Mouse (Mus musculus) bone marrow, adult 2 months (tissue): ENCODE measurements around the gene Fbxl5. TPM values are rescaled to one million over a fixed set of nuclear protein-coding genes. Genes with fewer than 3 reads are reported as not detected.

Source experiments
- H3K27ac ChIP-seq: fragments of 200-500 bp; 2 replicates; pipeline ENCODE4 v1.5.1; 2012; ENCODE audit warnings: low read depth, mild to moderate bottlenecking, control low read depth, inconsistent platforms, low read length; ENCODE audit not compliant: control insufficient read depth, poor library complexity, insufficient read depth
- H3K4me1 ChIP-seq: fragments of 200-500 bp; 2 replicates; pipeline ENCODE4 v1.6.1; 2011; ENCODE audit warnings: low read length; ENCODE audit not compliant: control insufficient read depth, insufficient read depth
- H3K4me3 ChIP-seq: fragments of 200-500 bp; replicated peaks from 2 replicates; pipeline ENCODE3; 2011; ENCODE audit warnings: mild to moderate bottlenecking, low read depth, low read length, control low read depth; ENCODE audit not compliant: control insufficient read depth
- CTCF ChIP-seq: fragments of 200-500 bp; IDR thresholded peaks from 2 replicates; pipeline ENCODE4 v1.5.1; 2011; ENCODE audit warnings: low read length, control low read depth; ENCODE audit not compliant: control insufficient read depth, insufficient read depth
- POLR2A ChIP-seq: fragments of 200-500 bp; IDR thresholded peaks from 2 replicates; pipeline ENCODE4 v1.6.1; 2011; ENCODE audit warnings: low read depth, mild to moderate bottlenecking, control low read depth, low read length, borderline replicate concordance; ENCODE audit not compliant: control insufficient read depth
- WGBS: fragments of 180-500 bp; shearing (Covaris S2); methylation state at CpG from one replicate; pipeline ENCODE4 v1.1.7; 2018; 5-methylcytosine and 5-hydroxymethylcytosine counted together
- polyA plus RNA-seq: library from polyadenylated mRNA; stranded (reverse); fragments of >200 nt; gene quantifications from 2 replicates; pipeline ENCODE4 v1.2.4, GENCODE M21; 2011; ENCODE audit warnings: low replicate concordance; ENCODE audit not compliant: missing spikeins, insufficient read depth, insufficient read length

Gene Fbxl5
- polyA plus RNA-seq, 1 experiment: 22.8 TPM

GRCm38 (mm10) chr5:43822824-43823223 lies 1.4 kb upstream of the Fbxl5 start:
- peaks cover 4% of the 10 kb centered on the region for H3K4me1 ChIP-seq
- no peak overlapping the region for H3K4me3 ChIP-seq
- 69% methylated on average over 3 of the region's 3 CpGs for WGBS
- no peak overlapping the region for H3K27ac ChIP-seq
- TF ChIP-seq POLR2A (no peak), CTCF (no peak)

- Histone ChIP-seq H3K27ac (no peak overlapping the region), H3K4me3 (no peak overlapping the region), H3K4me1 (peaks cover 4% of the 10 kb centered on the region)
- WGBS: 87% methylated on average over 8 of the region's 8 CpGs
- TF ChIP-seq POLR2A (no peak), CTCF (no peak)
Measured at GRCm38 (mm10) chr5:43822199-43822598, 761 bp upstream of the Fbxl5 start.

GRCm38 (mm10) chr5:43820785-43821184 lies 653 bp downstream of the Fbxl5 start:
- Histone ChIP-seq H3K27ac (no peak overlapping the region), H3K4me3 (no peak overlapping the region), H3K4me1 (peaks cover 2% of the 10 kb centered on the region)
- 81% methylated on average over 11 of the region's 11 CpGs for WGBS
- no peak for TF ChIP-seq POLR2A
- TF ChIP-seq CTCF: no peak

- no peak for TF ChIP-seq CTCF
- no peak for TF ChIP-seq POLR2A
- Histone ChIP-seq H3K4me1 (peaks cover 2% of the 10 kb centered on the region), H3K27ac (peak within 1 kb of the TSS; percentile 52), H3K4me3 (peak within 1 kb of the TSS; percentile 56)
- 50% methylated on average over 12 of the region's 12 CpGs for WGBS
Measured at GRCm38 (mm10) chr5:43818695-43819094, 2.7 kb downstream of the Fbxl5 start, which contains the start of gene Bst1. Gene Bst1, plus strand, starts transcription at chr5:43818885.

GRCm38 (mm10) chr5:43815769-43816168 lies 5.7 kb downstream of the Fbxl5 start:
- peaks cover 2% of the 10 kb centered on the region for H3K4me1 ChIP-seq
- no peak for TF ChIP-seq CTCF
- no peak for TF ChIP-seq POLR2A
- H3K27ac ChIP-seq: no peak overlapping the region
- H3K4me3 ChIP-seq: no peak overlapping the region
- WGBS: 78% methylated on average over 1 of the region's 1 CpGs

- WGBS: 85% methylated on average over 2 of the region's 2 CpGs
- Histone ChIP-seq H3K4me3 (no peak overlapping the region), H3K4me1 (peaks cover 2% of the 10 kb centered on the region), H3K27ac (no peak overlapping the region)
- TF ChIP-seq CTCF (no peak), POLR2A (no peak)
Measured at GRCm38 (mm10) chr5:43814536-43814935, 6.9 kb downstream of the Fbxl5 start.

GRCm38 (mm10) chr5:43810427-43811062 lies 10.9 kb downstream of the Fbxl5 start:
- 82% methylated on average over 1 of the region's 1 CpGs for WGBS
- Histone ChIP-seq H3K4me3 (no peak overlapping the region), H3K4me1 (no peaks in the 10 kb centered on the region), H3K27ac (no peak overlapping the region)
- no peak for TF ChIP-seq POLR2A
- TF ChIP-seq CTCF: no peak

- WGBS: 7% methylated on average over 48 of the region's 48 CpGs
- H3K27ac ChIP-seq: peak overlapping the region; percentile 74
Measured at GRCm38 (mm10) chr5:43807744-43808696, 13.4 kb downstream of the Fbxl5 start.

More at GRCm38 (mm10) chr5:43807744-43808696, 13.4 kb downstream of the Fbxl5 start:
- peak; percentile 75; the same call in 1 of the 2 replicates for TF ChIP-seq POLR2A
- no peak for TF ChIP-seq CTCF
- Histone ChIP-seq H3K4me3 (peak overlapping the region; percentile 59), H3K4me1 (no peaks in the 10 kb centered on the region; the same call in 1 of the 2 replicates)
